Mouse (Mus musculus) neural tube, embryonic 10.5 days (tissue): ENCODE measurements at regions not wholly inside any gene's neighbourhood (a gene's known extent, or its start where the extent isn't known, plus 50 kb on each side); places are given as distances from the start of the nearest gene placed in this dataset.
A peak's percentile ranks its signal among the peaks of the same experiment; 100 is the strongest.
"Not testable (repeated sequence)": the region's sequence is repeated elsewhere in the genome, so short reads cannot be mapped to it uniquely, and the experiment has no call there.

Experiments
- DNase-seq: peaks from one replicate; pipeline ENCODE4 v3.0.0-alpha.2; 2017; ENCODE audit warnings: low spot score; ENCODE audit errors: extremely low spot score

DNA sequence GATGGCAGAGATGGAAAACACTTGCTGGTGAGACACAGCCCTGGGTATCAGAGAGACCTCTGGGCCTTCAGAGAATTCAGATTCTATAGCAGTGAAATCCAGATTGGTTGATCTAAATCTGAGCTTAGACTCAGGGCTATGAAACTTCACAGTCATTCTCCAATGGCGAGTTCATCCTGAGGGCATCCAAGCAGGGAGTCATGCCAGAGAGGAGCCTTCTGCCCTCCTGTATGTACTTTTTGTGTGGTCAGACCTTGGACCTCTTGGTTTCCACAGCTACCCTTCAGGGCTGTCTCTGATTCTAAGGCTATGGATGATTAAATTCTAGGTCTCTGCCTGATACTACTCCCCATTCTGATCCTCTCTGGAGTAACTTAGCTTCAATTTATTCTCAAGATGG lies 122.0 kb upstream of the Mettl15 start:
- DNase-seq = no peak

DNA sequence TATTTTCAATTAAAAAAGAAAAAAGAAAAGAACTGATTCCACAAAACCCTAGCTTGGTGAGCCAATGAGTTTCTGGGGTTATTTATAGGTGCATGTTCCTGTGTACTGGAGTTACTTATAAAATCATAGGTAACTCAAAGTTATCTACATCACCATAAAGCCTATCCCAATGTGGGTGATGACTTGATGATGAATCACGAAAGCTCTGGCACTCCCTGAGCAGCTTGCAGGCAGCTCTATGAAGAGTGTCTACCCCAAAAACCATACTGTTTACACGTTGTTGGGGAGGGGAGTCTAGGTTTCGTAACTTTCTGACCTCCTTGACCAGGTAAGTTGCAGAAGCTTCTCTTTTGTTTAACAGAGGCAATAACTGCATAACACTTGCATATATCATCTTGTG lies 123.7 kb upstream of the Mettl15 start:
- DNase-seq = no peak

DNA sequence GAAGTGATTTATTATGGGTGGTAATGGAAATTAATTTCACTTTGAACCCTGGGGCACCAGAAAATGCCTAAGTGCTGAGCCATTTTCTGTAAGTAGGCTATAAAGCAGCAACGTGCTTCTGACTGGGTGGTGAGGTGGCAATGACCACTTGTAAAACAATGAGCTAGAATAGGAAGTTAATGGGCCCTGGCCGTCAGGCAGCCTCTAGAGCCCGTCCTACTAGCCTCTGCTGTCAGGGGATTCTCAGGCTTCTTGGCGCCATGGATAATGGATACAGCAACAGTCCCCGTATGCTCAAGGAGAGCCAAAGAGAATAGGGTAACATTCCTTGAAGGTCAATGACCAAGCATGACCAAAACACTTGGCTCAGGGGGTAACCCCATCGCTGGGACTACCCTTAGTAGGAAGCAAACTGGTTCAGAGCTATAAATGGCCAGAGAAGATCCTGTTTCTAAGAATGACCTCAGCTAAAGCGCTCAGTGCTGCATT lies 126.1 kb upstream of the Mettl15 start:
- no peak for DNase-seq

DNA sequence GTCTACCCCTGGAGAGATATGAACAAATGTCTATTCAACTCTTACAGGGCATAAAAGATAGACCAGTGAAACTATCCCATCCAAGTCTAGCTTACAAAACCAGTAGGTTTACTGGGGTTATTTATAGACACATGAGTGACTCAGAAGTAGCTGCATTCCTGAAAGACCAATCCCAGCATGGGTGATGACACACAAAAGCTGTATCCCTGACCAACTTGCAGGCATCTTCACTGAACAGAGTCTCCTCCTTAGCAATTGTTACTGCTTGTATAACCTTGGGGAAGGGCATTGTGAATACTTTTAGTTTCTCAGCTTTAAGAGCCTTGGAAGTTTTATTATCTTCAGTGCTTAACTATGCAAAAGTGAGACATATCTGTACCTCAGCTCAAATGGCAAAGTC lies 139.6 kb upstream of the Mettl15 start:
- DNase-seq = no peak

DNA sequence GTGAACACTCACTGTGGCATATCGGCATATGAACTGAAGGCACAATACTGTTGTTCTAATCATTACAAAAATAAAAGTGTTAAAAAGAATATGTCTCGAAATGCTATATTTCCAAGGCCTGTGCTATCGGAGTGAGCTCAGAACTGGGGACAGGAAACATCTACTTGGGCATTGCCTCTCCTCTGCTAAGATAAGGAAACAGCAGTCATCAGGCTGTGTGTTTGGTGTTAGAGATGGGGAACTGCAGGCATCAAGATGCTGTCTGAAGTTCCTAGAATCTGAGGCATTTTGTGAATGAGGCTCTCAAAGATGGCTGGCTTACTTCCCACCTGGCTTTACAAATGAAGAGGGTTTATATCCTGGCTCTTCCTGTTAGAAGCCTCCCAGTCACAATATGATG lies 150.6 kb upstream of the Mettl15 start:
- no peak for DNase-seq

DNA sequence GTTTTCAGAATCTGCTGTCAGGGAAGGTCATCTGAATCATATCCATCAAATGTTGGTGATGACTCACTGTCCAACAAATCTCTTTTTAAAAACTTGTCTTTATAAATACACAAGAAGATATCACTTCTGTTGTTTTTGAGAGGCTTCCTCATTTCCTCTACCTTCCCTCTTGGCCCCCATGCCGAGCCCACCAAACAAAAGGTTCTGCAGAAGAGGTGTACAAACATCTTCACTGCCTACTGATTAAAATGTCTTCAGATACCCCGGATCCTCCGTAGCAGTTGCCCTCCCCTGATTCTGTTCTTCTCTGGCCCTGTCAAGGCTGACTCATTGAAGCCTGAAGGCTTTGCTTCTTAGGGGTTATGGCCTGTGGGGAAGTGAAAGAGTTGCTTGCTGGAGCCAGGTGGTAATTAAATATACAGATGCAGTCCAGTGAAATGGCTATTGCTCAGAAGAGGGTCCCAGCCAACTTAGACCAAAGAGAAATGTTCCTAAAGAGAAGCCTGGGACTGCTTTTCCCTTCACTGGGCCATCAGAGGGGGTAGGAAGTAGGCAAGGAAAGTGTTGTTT lies 162.1 kb upstream of the Mettl15 start:
- no peak for DNase-seq

DNA sequence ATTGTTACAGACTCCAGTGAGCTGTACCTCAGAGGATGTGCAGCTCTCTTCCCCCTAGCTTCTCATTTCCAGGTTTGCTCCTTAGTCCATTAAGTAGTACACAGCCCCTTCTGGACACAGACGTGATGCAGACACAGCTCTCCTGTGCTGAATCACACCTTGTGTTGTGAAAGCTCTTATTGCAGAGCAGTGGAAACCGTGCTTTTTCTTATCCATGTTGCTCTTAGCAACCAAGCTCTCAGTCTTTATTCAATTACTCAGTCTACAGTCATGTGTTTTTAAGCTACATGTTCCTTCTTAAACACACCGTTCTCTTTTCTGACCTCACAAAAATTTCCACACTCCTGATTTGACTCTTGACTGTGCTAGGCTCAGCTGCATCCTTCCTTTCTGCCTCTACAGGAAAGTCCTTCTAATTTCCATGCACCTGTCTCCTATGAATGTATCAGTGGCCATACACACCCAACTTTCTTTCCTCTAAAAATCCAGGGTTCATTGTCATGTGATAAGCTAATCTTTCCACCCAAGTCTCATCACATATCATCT lies 163.0 kb upstream of the Mettl15 start:
- no peak for DNase-seq

DNA sequence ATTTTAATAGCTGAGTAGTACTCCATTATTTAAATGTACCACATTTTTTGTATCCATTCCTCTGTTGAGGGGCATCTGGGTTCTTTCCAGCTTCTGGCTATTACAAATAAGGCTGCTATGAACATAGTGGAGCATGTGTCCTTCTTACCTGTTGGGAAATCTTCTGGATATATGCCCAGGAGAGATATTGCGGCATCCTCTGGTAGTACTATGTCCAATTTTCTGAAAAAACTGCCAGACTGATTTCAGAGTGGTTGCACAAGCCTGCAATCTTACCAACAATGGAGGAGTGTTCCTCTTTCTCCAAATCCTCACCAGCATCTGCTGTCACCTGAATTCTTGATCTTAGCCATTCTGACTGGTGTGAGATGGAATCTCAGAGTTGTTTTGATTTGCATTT lies 181.7 kb upstream of the Mettl15 start:
- DNase-seq = not testable (repeated sequence)

DNA sequence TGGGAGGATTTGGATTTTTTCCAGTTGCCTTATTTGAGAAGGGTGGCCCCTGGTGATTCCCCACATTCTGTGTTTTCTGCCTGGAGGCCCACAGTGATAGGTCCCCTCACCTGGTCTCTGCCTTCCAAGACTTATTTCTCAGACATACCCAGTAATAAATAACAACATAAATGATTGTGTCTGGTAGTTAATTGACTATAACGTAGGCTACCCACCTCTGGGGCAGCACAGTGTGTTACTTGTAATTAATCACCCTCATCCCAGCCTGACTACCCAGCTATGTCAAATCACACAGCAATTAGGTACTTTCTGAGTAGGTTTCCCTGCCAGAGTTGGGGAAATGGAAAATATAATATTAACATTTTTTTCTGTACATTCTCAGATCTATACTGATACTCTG lies 190.2 kb upstream of the Bdnf start:
- no peak for DNase-seq

DNA sequence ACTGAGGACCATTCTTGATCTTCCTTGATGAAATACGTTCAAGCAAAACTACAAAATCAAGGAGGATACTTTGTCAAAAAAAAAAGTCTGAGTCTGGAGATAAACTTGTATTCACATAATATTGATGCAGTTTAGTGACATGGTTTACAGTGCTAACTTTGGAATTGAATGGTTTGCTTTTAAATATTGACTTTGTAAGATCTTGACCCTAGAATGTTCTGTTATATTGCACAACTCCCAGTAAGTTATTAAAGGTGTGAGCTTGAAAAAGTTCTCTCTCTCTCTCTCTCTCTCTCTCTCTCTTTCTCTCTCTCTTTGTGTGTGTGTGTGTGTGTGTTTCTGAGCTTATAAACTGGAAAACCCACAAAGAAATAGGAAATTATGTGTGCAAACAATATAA lies 186.9 kb upstream of the Bdnf start:
- DNase-seq = no peak

DNA sequence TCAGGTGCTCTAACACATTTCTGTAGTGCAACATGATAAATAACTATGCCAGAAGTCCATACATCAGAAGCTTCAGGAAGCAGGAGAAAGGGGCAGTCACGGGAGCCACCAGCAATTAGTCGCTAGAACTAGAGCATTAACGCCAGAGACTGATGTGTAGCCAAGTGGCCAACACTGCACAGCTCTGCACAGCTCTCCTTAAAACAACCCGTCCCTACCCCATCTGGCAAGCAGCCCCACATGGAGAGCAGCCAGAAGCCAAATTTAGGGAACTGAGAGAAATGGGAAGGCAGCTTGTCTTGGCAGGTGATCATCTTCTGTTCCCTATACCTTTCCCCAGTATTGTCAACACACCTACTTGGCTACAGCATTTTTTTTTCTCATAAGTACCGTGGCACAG lies 172.3 kb upstream of the Bdnf start:
- no peak for DNase-seq

DNA sequence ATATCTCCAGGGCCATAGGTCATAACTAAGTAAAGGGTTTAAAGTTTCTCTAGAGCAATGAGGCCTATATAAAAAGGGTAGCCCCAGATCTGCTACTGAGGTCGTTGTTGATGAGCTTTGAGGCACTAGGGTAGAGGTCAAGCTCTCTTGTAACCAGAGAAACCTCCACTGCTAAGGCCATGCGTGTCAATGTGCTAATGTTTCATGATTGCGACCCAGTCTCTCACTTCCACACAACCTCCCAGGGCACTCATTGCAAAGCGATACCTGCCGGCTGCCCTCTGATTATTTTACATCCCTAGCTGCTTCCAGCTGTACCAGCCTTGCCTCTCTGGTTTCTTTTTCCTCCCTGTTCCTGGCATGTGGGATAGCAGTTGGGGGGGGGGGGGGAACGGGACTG lies 169.6 kb upstream of the Bdnf start:
- DNase-seq = no peak

DNA sequence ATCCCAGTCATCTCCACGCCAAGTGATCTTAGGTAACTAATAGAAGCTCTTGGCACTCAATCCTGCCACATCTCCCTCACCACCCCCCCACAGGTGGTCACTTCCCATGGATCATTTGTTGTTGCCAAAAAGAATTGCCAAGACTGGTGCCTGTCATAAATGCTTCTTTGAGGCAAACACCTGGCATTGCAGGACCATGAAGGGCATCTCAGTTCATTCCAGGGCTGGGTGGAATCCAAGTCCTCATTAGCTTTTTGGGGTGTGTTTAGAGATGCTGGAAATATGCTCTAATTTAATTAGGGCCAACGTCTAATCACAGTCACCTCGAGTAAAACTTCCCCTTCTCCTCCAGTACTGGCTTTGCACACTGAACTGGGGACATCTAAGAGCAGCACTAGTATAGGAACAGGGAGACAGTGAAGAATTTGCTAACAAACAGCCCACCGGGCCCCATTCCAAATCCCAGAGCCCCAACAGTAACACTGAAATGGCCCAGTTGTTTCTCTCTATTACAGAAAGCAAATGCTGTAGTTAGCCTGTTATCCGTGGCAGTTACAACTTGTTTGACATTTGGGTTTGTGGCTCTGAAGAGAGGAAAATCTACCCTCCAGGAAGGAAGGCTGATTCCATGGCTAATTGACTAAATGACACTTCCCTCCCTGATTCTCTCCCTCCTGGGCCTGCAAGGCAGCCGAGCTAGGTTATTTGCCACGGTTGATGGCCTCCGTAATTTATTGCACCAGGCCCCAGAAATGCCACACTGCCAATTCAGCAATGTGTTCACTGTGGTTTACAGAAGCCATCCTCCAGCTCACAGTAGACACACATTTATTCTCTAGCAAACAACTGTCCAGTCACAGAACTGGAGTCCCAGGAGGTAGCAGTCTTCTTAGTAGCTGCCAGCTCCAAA lies 164.2 kb upstream of the Bdnf start:
- peak; percentile 30 for DNase-seq

DNA sequence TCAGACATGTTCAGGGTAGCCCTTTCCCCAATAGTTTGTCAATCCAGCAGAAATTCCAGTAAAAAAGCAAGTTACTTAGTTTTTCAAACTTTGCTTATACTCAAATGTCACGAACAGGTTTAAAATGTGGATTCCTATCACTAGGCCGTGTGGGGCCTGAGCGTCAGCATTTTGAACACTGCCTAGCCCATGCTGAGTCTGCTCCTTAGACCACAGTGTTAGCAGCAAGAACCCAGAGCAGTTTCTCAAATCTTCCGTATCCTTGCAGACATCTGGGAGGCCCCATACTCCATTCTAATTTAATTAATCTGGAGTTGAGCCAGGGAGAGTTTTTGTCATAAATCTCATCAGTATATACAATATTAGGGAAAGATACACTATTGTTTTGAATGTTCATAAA lies 163.4 kb upstream of the Bdnf start:
- DNase-seq = no peak

DNA sequence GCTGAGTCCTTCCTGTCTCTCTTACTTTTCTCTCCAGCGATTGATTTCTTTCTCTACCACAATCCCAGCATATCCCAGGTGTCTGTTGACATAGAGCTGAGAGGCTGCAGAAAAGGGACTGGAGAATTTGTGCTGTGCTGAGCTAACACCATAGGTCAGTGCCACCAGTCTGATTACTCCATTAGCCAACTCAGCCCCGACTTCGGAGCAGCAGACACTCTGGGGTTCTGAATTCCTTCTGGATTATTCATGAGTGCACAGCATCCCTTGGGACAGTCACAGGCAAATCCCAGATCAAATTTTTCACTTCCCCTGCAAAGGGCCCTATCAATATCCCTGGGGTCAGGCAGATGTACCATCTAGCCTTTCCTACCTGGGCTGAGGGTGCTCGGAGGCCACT lies 155.2 kb upstream of the Bdnf start:
- no peak for DNase-seq

DNA sequence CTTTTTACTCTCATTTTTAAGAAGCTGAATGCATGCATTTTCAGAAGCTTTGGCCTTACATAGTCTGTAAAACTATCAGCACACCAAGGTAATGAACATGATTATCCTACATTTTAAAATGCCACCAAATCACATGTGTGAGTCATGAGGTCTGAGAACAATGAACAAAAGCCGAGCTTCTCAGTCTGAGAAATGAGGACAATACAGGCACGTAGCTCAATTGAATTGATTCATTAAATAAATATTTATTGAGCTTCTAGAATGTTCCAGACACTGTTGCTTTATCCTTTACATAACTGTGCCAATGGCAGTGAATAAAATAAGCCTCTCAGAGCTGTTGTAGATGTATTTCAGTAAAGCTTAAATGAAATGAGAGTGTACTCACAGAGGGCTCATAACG lies 154.0 kb upstream of the Bdnf start:
- DNase-seq = no peak

DNA sequence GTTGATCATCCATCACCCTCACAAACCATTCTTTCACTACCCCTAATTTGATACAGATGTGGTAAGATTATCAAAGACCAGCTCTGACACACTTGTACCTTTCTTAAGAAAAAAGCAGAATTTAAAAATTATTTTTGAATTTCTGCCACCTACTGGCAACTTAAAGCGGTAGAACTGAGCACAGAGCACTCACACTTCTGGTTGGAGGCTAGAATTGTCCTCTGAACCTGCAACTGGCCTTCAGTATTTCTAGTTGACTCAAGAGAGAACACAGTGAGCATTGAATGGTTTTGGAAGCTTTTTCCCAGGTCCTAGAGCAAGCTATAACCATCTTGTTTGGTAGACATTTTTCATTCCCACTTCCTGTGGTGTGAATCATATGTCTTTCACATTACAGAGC lies 135.0 kb upstream of the Bdnf start:
- DNase-seq = no peak

DNA sequence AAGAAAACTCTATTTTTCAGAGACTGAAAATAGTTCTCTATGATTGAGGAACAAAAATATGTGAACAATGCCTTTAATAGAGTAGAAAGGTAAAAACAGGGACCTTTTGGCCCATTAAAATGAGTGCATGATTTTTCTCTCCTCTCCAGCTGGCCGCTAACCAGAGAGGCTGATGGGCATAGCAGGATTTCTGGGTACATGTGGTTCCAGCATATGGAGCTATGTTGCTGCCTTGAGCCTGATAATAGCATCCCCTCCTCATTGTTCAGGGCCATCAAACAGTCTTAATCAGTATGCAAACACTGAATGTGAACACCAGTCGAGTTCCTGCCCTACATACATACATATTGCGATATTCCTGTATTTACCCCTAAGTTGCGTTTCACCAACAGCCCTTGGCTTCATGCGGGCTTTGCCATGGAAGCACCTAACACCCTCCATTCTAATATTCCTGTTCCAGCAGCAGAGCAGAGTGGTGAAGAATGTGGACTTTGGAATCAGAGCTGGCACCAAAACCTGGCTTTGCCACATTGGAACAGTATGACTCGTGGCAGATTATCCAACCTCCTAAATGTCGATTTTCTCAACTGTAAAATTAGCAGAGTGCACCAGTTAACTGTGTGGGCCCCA lies 127.9 kb upstream of the Bdnf start:
- DNase-seq = no peak

DNA sequence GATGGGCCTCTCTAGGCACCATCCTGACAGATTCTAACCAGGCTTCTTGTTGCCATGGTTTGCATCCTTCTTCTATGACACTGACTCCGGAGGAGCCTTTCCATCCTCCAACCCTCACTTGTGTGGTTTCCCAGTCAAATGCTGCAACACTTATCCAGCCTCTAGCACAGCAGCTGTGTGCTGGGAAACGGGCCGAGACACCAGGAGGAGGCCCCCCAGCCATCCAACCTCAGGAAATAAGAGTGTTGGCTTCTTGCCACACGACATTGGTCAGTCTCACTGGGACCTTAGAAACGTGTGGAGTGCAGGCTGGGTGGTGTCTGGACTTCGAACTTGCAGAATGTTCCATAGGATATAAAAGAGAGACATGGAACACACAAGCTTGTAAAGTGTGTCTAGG lies 119.9 kb upstream of the Bdnf start:
- no peak for DNase-seq

DNA sequence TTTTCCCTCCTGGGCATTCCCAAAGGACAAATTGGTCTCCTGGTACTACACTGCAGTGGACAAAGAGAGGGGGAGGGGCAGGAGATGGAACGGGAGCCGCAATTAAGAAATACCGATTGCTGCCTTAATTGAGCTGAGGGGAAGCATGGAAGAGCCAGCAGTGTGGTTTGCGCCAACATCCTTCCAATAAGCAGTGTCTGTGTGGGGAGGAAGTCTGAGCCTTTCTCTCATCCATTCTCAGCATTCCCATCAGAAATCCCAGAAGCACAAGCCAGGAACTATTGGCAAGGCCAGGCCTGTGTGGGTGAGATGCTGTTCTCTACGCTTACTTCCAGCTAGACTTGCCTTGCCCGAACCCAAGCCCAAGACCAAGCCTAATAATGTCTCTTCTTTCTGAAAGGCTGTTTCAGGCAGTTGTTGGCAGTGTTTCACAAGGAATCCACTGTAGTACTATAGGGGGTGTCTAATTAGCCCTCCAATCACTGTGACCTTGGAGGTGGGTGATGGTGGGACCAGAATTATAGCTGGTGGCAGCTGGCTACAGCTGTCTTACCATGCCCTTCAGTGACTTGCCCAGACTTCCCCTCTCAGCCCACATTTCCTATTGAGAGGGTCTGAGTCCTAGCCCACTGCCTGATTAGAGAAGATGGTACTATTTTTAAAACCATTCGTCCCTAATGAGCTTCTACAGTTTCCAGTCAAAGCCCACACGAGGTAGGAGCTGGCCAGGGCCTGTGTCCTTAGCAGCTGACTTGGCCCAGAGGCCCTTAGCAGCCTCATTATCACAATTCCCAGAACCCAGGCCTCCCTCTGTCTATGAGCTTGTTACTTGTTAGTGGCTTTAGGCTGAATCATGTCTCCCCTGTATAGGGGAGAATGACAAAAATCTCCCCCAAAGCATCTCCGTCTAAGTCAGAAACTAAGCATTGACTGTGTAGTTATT lies 115.1 kb upstream of the Bdnf start:
- DNase-seq = no peak

DNA sequence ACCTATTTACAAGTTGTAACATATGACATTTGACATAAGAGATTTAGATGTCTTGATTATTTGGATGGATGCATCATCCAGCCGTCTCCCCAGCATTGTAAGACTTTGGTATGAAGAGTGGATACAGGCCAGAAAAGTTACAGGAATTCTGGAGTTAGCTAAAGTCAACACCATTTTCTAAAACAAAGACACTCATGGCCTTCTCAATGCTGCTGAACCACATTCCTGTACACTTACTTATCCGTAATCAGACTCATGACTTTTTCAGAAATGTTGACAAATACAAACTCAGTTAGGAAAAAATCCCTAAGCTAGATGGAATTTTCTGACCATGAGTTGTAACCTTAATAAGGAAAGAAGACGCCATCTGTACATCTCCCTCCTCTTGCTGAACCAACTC lies 111.5 kb upstream of the Bdnf start:
- DNase-seq = no peak
